Mouse (Mus musculus) heart, postnatal 0 days (tissue): ENCODE data around the gene Ppp2r5a.

Source experiments
- CTCF ChIP-seq: IDR thresholded peaks from 2 replicates; pipeline ENCODE4 v1.5.1; 2016; ENCODE audit warnings: antibody characterized with exemption, control low read depth, low read depth
- EP300 ChIP-seq: IDR thresholded peaks from 2 replicates; pipeline ENCODE4 v1.6.1; 2016; ENCODE audit warnings: antibody characterized with exemption, low read depth

DNA sequence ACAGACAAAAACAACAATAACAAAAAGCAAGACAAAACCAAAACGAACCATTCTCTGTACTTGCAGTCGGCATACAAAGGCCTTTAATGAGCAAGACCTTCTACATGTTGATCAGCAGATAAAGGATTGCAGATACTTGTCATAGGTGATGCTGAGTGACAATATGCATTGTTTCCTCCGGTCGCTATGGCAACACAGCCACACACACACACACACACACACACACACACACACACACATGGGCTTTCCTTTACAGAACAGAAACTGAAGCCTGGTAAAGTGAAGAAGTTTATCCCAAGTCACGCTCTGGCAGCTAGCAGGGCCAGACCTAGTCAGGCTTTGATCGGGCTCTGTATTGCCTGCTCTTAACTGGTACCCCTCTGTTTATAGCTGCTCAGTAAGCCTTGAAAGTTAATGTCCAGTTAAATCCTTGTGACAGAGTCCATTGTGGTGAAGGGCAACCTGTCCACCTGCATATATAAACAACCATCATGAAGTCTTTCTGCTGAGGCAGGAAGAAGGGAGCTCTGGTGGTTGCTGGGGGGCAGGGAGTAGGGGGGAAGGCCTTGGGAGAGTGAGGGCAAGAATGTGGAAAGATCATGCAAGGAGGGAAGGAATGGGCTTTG lies 44.4 kb upstream of the Ppp2r5a start:
- TF ChIP-seq CTCF = no peak
- no peak for TF ChIP-seq EP300
